Mouse (Mus musculus): ENCODE data around the gene Slc29a3. TPM values are rescaled to one million over a fixed set of nuclear protein-coding genes. Genes with fewer than 3 reads are reported as not detected.
"Not testable (repeated sequence)": the region's sequence is repeated elsewhere in the genome, so short reads cannot be mapped to it uniquely, and the experiment has no call there.

Slc29a3 gene
- total RNA-seq, 1 experiment from 2014 or later = 42.0 TPM

DNA sequence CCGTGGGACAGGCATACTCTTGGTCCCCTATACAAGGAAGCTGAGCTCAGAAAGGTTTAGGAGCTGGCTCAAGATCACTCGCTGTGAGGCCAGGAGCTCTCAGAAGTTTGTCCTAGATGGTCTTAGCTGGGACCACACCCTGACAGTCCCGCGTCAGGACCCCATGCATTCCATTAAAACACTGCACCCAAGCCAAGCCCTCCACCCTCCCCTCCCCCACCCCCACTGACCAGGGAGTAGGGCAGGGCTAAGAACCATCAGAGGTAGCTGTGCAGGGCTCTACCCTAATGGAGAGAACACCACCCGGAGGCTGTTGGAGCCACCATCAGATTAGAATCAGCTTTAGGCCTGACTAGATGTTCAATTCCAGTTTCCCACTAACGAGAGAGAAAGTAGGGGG is 28.1 kb downstream of the Slc29a3 start:
- DNase-seq = no peak

- DNase-seq = no peak
Observed at GRCm38 (mm10) chr10:60723345-60723744, 29.2 kb downstream of the Slc29a3 start.

GRCm38 (mm10) chr10:60721640-60722039 is 31.0 kb downstream of the Slc29a3 start:
- no peak for DNase-seq

DNA sequence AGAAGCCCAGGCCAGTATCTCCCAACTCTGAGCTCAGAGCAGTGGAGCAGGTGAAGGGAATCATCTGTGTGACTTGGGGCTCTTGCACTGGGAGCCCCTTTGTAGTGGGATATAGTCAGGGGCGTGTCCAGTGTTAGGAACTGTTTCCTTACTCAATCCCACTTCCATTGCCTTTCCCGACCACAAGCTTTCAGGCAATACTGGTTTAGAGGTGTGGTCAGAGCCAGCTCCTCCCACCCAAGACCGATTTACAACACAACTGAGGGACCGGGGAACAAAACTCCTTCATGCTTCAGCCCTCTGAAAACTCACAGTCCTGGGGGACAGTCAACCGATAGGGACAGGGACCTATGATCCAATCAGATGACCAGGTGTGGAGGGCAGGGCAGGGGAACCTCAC is 32.1 kb downstream of the Slc29a3 start:
- DNase-seq = no peak

DNA sequence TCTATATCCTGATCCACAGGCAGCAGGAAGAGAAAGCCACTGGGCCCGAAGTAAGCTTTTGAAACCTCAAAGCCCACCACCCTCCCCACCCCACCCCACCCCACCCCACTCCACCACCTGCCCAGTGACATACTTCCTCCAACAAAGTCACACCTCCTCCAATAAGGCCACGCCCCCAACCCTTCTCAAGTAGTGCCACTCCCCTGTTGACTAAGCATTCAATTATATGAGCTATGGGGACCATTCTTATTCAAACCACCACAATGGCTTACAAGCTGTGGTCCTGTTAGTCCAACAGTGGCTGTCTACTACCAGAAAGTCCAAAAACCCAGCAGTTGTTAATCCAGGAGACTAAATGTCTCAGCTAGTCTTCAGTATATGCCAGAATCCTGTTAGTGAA is 34.1 kb downstream of the Slc29a3 start:
- DNase-seq = no peak

- no peak for DNase-seq
Observed at GRCm38 (mm10) chr10:60716449-60716848, 36.1 kb downstream of the Slc29a3 start.

DNA sequence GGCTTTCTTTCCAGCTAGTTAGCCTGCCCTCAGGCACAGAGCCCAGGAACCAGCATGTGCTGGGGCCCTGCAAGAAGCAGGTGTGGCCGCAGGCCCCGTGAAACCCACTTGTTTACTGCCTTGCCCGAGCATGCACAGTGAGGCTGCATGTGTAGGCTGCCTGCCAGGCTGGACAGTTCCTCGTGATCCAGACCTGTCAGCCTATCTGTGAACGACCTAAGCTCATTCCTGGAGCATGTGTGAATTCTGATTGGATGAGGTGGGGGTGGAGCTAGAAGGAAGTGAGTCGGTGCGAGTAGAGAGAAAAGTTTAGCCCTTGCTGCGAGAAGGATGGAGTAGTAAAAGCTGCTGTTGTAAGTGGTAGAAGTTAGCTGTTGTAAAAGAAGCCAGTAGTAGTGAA is 40.3 kb downstream of the Slc29a3 start:
- DNase-seq = not testable (repeated sequence)

DNA sequence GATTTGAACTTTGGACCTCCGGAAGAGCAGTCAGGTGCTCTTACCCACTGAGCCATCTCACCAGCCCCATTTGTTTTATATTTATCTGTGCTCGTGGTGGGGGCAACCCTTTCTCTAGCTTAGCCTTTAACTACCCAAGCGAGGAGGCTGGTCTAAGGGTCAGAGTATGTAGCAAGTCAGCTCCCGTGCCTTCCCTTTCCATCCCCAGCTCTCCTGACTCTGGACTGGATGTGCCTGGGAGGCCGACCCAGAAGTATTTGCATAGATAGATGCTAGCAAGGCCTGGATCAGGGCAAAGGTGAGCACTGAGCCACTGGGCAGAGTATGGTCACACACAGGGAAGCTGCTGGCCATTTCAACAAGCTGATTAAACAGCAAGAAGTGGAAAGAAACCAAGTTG is 43.8 kb downstream of the Slc29a3 start:
- no peak for DNase-seq

- no peak for DNase-seq
Observed at GRCm38 (mm10) chr10:60706268-60706667, 46.3 kb downstream of the Slc29a3 start.

GRCm38 (mm10) chr10:60705134-60705533 is 47.5 kb downstream of the Slc29a3 start:
- no peak for DNase-seq

- no peak for DNase-seq
Observed at GRCm38 (mm10) chr10:60697775-60698174, 54.8 kb downstream of the Slc29a3 start.

- DNase-seq = peak; percentile 72
Observed at GRCm38 (mm10) chr10:60696975-60697374, 55.6 kb downstream of the Slc29a3 start.

- no peak for DNase-seq
Observed at GRCm38 (mm10) chr10:60696390-60696789, 56.2 kb downstream of the Slc29a3 start, which contains the start of gene Cdh23. TSS of gene Cdh23 (minus strand) at chr10:60696490.

DNA sequence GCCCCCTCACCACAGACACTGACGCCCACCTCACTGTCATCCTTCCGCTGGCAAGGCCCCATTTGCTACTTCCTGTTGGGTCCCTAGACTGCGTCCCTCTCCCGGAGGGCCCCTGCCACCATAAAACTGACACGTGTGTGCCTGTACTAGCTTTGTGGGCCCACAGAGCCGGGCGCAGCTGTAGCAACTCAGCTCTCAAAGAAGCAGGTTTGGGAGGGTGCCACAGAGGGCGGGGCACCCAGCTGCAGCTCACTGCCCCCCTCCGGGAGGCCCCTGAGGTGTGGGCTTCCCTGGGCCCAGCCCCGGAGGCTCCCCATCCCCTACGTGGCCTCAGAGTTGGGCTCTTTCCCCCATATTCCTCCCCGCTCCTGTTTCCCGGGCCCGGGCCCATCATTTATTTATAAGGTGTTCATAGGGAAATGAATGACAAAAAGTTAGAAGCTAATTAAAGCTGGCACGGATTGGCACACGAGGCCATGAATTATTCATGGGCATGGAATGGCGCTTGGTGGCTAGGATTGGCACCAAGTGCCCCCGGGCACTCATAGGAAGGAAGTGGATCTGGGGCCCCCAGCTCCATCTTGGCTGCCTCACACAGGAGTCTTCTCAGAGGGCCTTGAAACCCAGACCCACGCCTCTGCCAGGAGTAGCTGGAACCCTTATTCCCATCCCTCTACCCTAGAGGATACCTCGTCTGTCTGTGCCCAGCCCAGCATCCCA is 60.8 kb downstream of the Slc29a3 start:
- DNase-seq = no peak

DNA sequence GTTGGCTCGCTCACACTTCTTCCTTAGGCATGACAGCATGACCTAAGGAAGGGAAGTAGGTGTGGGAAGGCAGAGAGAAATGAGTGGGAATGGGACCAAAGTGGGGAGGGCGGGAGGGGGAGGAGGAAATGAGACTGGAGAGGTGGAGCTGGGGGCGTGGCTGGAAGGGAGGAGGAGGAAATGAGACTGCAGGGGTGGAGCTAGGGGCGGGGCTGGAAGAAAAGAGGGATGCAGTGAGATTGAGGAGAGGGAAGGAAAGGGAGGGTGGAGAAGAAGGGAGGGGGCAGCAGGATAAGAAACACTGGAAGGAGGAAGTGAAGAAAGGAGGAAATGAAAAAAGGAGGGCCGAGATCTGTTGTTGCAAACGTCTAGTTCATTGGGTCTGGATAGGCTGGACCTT is 61.6 kb downstream of the Slc29a3 start:
- peak; percentile 17 for DNase-seq

DNA sequence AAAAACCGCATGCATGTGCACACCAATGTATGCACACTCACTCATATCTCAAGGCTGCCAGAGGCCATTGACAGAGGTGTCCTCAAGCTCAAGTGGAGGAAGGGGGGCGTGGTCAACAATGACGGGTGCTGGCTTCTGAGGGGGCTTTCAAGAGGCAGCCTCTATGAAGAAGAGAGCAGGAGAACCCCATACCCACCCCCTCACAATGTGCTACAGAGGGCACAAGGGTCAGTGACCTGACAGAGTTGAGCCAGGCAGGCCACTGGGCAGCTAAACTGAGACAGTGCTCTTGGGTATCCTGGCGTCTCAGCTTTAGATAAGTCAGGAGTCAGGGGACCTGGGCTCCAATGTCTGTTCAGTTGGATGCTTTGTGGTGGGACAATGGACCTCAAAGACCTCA is 63.2 kb downstream of the Slc29a3 start:
- no peak for DNase-seq

- peak; percentile 73 for DNase-seq
Observed at GRCm38 (mm10) chr10:60687011-60687776, 65.4 kb downstream of the Slc29a3 start.

- peak; percentile 11 for DNase-seq
Observed at GRCm38 (mm10) chr10:60686641-60686975, 66.0 kb downstream of the Slc29a3 start.

GRCm38 (mm10) chr10:60685764-60686640 is 66.6 kb downstream of the Slc29a3 start:
- DNase-seq = peak; percentile 49

DNA sequence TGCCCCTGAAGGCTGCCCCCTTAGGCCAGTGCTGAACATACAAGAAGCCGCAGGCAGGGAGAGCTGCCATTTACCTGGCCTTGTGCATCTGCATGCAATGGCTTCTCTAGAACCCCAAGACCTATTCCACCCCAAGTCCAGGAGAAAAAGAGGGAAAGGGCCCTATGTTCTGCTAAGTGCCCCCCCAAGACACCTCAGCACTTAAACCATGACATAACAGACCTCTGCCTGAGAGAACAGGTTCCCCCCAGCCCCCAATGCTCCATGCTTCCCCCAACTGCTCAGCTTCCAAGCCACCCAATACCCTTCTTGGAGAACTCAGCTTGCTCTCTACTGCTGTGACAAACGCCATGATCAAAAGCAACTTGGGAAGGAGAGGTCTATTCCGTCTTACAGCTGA is 73.7 kb downstream of the Slc29a3 start:
- no peak for DNase-seq

DNA sequence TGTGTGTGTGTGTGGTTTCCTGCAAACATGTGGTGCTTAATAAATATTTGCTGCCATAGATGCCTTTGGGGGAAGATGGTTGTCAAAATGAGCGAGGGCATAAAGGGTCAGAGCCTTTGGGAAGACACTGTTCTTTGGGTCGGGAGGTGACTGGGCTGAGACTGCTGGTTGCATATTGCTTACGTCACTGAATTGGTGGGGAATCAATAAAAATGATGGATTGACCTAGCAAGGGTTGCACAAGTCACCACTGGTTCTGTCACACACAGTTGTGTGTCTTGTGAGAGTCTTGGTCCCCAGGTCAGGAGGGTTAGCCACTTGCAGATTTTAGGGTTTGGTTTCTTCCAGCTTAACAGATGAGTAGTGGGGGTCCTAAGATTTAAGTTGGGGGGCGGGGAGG is 75.3 kb downstream of the Slc29a3 start:
- no peak for DNase-seq

DNA sequence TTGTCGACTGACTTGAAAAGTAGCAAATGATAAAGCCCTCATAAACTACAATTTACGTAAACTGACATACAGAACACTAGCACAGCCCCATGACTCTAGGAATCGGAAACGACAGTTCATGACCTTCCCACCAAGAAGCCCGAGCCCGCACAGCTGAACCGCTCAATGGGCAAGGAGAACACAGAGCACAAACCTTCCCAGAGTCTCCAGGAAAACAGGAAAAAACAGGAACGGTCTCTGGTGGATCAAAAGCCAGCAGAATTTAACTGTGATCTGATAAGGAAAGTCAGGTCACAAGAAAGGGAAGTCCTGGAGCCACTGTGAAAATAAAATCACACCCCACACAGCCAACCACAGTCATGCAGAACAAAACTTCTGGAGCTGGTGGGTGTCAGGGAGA is 82.4 kb downstream of the Slc29a3 start:
- no peak for DNase-seq

DNA sequence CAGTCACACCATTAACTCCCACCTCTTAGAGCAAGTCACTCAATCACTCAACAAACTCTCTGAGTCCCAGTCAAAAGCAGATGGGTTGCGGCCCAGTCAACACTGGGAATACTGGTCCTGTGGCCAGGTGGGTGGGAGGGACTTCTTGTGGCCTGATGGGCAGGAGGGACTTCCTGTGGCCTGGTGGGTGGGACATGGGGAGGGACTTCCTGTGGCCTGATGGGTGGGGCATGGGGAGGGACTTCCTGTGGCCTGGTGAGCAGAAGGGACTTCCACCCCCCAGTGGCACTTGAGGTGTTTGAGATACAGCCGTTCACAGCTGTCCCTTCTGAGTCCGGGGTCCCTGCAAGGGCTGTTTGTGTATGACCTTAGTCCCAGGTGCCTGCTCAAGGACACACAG is 84.0 kb downstream of the Slc29a3 start:
- no peak for DNase-seq

Measured in adrenal gland, postnatal 25 days (tissue).